Mouse (Mus musculus) cerebellum, postnatal 25 days (tissue): ENCODE measurements around the gene Cblb.
A peak's percentile ranks its signal among the peaks of the same experiment; 100 is the strongest.

Experiments
- DNase-seq, 2 experiments: peaks; one replicate each; pipeline ENCODE4 v3.0.0; 2021; ENCODE audit warnings: mixed read lengths in 2 of 2

Gene Cblb

DNA sequence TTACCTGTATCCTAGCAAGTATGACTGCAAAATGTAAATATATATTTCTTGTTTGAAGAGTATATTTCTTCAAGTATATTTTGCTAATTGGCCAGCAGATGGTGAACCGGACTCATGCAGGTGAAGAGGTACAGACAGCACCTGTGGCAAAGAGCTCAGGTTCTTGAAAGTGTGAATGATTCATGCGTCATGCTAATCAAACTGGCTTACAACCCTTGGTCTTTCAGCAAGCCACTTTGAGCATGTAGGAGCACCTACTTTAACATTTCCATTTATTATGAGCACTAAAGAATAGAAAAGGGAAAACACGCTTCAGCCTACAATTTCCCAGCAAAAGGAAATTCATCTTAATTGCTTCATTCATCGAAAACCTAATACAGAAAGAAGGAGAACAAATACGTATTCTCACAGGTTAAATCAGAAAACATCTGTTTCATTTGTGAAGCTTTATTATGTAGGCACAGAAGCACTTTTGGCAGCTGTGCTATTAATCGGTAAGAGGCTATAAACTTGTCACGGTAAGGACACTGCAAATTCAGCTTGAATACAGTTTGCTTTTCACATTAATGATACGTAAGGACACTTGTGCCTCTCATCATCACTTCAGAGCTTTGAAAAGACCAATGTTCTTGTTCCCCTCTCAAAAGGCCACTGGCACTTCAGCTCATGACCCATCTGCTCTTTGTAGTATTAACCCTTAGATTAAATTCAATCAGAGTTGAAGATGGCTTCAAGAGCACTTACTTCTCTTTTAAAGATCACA lies 180.0 kb downstream of the Cblb start:
- DNase-seq, result no peak

DNA sequence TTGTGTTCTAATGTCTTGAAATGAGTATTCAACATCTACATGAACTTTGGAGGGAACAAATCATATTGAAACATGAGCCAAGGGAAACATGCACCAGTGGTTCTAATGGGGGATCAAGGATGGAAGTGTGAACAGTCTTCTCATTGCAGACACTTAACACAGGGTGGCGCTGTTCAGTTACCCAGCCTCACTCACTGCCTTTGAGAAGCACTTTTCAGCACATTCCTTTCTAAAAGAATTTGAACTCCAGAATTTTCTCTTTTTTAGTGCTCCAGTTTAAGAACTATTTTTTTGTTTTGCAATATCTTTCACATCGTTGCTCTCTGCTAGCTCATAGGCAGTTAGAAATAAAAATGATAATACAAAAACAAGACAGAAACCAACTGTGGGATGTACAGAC lies 188.0 kb downstream of the Cblb start:
- DNase-seq, result peak in 1 of 2 experiments; percentile 23

DNA sequence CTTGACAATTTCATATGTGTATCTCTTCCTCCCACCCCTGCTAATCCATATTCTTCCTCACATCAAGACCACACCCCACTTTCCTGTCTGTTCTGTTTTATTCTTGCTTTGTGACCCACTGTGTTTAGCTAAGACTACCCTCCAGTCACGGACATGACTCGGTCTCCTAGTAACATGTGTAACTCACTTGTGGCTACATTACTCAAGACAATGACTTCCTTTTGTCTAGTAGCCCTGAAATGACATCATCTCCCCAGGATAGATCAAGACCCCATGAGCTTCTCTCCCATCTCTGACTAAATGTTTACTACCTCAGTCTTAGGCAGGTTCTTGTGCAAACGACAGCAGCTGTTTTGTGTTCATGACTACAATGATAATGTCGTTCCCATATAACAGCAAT lies 191.9 kb downstream of the Cblb start:
- DNase-seq, result no peak

DNA sequence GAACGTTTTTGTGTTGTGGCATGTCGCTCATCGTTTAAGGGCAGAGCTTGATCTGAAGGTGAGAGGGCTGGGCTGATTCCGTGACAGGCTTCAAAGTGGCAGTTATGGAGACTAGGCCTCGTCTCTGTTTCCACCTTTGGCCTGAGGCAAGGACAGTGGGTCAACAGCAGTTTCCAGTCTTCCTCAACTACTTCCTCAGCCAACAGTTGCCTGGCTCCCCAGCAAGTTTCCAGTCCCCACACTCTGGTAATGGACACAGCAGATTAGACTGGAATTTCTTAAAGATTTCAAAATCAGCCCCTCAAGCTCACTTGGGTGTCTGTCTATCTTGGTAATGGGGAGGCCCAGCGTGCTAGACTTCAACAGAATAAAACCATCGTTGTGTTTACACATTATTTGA lies 198.4 kb downstream of the Cblb start:
- no peak for DNase-seq

DNA sequence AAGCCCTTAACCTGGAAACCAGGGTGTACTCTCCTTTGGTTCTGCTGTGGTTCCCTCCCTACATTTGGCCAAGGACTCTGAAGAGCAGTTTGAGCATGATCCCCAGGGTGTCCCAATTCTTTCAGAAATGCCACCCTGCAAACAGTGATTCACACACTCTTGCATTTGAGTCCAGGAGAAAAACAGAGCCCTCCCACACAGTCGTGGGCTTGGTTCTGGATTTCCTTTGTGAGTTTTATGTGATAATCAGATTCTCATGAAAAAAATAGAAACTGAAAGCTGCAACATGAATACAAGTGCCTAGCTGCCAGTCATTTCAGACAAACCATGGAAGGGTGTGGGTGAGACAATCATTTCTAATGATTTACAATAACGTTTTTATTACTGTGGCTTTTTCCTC lies 198.9 kb downstream of the Cblb start:
- DNase-seq, result no peak

DNA sequence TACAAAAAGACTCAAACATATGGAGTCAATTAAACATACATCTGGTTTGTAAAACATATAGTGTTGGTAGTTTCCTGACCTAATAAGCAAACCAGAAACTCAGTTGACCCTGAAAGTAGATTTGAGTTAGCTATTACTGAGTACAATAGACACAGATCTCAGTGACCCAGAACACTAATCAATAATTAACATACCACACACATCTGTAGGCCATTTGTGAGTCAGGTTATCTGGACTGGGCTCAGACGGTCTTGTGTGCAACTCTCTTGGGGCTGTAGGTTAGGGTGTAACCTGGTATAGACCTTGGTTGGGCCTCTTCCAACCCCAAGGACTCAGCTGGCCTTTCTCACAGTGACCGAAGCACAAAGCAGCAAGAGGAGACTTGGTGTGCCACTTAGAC lies 211.1 kb downstream of the Cblb start:
- no peak for DNase-seq

DNA sequence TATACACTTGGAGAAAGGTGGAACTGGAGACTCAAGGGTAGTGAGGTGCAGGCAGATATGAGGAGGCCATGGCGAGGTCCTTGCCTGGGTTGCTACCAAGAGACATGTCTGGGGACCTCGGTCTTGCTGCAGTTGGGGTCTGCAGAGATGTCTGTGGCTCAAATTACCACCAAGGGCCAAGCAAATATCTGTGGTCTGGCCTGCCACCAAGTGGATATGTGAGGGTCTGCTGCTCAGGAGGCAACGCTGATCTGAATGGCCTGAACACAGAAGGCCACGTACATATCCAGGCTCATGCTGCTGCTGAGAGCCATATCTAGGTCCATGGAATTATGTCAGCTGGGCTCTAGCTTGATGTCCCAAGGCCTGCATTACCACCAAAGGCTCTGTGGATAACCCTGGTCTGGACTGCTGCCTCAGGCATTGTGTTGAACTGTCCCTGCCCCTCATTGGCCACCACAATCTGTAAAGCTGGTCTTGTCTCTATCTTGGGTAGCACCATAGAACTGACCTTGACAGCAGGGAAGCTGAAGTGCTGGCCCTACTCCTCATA lies 212.5 kb downstream of the Cblb start:
- no peak for DNase-seq

DNA sequence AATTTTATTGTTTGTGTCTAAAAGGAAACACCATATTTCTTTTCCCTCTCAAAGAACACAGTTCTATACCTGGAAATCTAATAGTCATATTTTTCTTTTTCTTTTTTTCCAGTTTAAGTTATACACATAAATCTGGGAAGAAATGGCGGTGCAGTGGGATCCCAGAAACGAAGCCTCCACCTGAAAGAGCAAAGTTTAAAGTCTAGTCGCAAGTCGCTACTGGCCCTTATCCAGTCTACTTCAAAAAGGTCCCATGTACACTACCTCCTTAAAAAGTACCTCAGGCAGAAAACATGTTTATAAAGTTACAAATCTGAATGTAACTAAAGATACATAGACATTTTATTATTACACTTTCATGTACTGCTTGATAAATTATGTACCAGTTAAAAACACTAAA lies 219.2 kb downstream of the Cblb start:
- no peak for DNase-seq

DNA sequence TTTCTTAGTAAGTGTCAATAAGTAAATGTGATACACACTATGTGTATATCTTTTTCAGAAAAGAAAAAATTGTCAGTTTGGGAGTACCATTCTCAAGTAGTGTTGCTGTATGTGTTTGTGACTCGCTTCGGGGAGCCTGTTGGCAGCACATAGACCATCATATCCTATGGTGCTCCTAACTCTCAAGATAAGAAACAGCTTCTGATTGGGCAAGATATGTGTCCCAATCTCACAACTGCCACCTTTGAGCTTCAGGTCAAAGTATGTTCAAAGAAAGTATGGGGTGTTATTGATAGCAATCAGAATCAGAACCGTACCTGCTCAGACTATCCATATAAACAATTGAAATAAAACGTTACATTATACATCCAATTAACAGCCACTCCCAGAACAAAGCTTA lies 219.9 kb downstream of the Cblb start:
- DNase-seq, result no peak
